Mouse (Mus musculus) intestine, embryonic 16.5 days (tissue): ENCODE measurements around the gene Bzw1. TPM values are rescaled to one million over a fixed set of nuclear protein-coding genes. Genes with fewer than 3 reads are reported as not detected.
"Not testable (repeated sequence)": the region's sequence is repeated elsewhere in the genome, so short reads cannot be mapped to it uniquely, and the experiment has no call there.

ENCODE experiments used
- ATAC-seq: fragments of 200-750 bp; cut with Nextera tagmentation; 2 replicates; pipeline ENCODE4 v1.8.0; 2017; ENCODE audit warnings: moderate TSS enrichment, moderate library complexity
- H3K27ac ChIP-seq: fragments of 300-500 bp; sonication (generic); 2 replicates; pipeline ENCODE4 v1.5.1; 2014; ENCODE audit warnings: mild to moderate bottlenecking, low read length
- H3K27me3 ChIP-seq: fragments of 300-500 bp; sonication (generic); replicated peaks from 2 replicates; pipeline ENCODE4 v1.6.1; 2014; ENCODE audit warnings: low read length, control low read depth, mixed read lengths; ENCODE audit not compliant: control insufficient read depth, insufficient read depth
- H3K36me3 ChIP-seq: fragments of 300-500 bp; sonication (generic); 2 replicates; pipeline ENCODE4 v1.6.1; 2014; ENCODE audit warnings: low read length, control low read depth; ENCODE audit not compliant: control insufficient read depth, insufficient read depth
- H3K4me1 ChIP-seq: fragments of 300-500 bp; sonication (generic); 2 replicates; pipeline ENCODE4 v1.6.1; 2014; ENCODE audit warnings: low read length, control low read depth, mixed read lengths; ENCODE audit not compliant: control insufficient read depth, insufficient read depth
- H3K4me2 ChIP-seq: fragments of 300-500 bp; sonication (generic); 2 replicates; pipeline ENCODE4 v1.6.1; 2014; ENCODE audit warnings: low read depth, low read length, control low read depth
- H3K4me3 ChIP-seq: fragments of 300-500 bp; sonication (generic); 2 replicates; pipeline ENCODE4 v1.5.1; 2014; ENCODE audit warnings: mild to moderate bottlenecking, low read length
- H3K9ac ChIP-seq: fragments of 300-500 bp; sonication (generic); 2 replicates; pipeline ENCODE4 v1.6.1; 2014; ENCODE audit warnings: low read depth, low read length
- H3K9me3 ChIP-seq: fragments of 300-500 bp; sonication (generic); 2 replicates; pipeline ENCODE4 v1.6.1; 2016; ENCODE audit warnings: low read length, control low read depth; ENCODE audit not compliant: control insufficient read depth
- WGBS: fragments of 180-500 bp; shearing (Covaris S2); extraction: QIAGEN DNeasy Blood & Tissue Kit; methylation state at CpG from one replicate; pipeline ENCODE4 v1.1.7; 2014; 5-methylcytosine and 5-hydroxymethylcytosine counted together
- polyA plus RNA-seq: library from polyadenylated mRNA; unstranded; fragments of >200 nt; fragmentation: Nextera tagmentation; extraction: Ambion mirVana; gene quantifications from 2 replicates; pipeline ENCODE4 v1.2.1, GENCODE M21; 2015

Bzw1 gene
- polyA plus RNA-seq, 1 experiment from 2014 or later, result 276 TPM

- Histone ChIP-seq H3K27me3 (no peaks in the 10 kb centered on the region), H3K4me3 (no peak overlapping the region), H3K4me1 (no peaks in the 10 kb centered on the region), H3K9me3 (peaks cover 6% of the 10 kb centered on the region; the same call in 1 of the 2 replicates), H3K36me3 (no peaks in the 10 kb centered on the region), H3K27ac (no peak overlapping the region), H3K9ac (no peak overlapping the region), H3K4me2 (no peak overlapping the region)
- ATAC-seq, result no peak
- WGBS, result 95% methylated on average over 3 of the region's 3 CpGs
Measured at GRCm38 (mm10) chr1:58365829-58366228, 26.9 kb upstream of the Bzw1 start.

- WGBS, result 81% methylated on average over 12 of the region's 12 CpGs
- H3K27me3 ChIP-seq, result no peaks in the 10 kb centered on the region
- H3K36me3 ChIP-seq, result no peaks in the 10 kb centered on the region
- H3K27ac ChIP-seq, result no peak overlapping the region
- no peak overlapping the region for H3K4me3 ChIP-seq
- H3K9ac ChIP-seq, result no peak overlapping the region
- H3K4me2 ChIP-seq, result no peak overlapping the region
- H3K4me1 ChIP-seq, result no peaks in the 10 kb centered on the region
- H3K9me3 ChIP-seq, result peaks cover 6% of the 10 kb centered on the region; the same call in 1 of the 2 replicates
- peak; percentile 80 for ATAC-seq
Measured at GRCm38 (mm10) chr1:58366737-58367471, 25.8 kb upstream of the Bzw1 start.

- no peaks in the 10 kb centered on the region for H3K27me3 ChIP-seq
- no peak for ATAC-seq
- 72% methylated on average over 2 of the region's 2 CpGs for whole genome bisulfite sequencing
- H3K4me1 ChIP-seq, result no peaks in the 10 kb centered on the region
- H3K4me3 ChIP-seq, result no peak overlapping the region
- no peak overlapping the region for H3K27ac ChIP-seq
- H3K36me3 ChIP-seq, result no peaks in the 10 kb centered on the region
- H3K9ac ChIP-seq, result no peak overlapping the region
- no peak overlapping the region for H3K4me2 ChIP-seq
- H3K9me3 ChIP-seq, result peaks cover 6% of the 10 kb centered on the region; the same call in 1 of the 2 replicates
Measured at GRCm38 (mm10) chr1:58369716-58370115, 23.0 kb upstream of the Bzw1 start.

DNA sequence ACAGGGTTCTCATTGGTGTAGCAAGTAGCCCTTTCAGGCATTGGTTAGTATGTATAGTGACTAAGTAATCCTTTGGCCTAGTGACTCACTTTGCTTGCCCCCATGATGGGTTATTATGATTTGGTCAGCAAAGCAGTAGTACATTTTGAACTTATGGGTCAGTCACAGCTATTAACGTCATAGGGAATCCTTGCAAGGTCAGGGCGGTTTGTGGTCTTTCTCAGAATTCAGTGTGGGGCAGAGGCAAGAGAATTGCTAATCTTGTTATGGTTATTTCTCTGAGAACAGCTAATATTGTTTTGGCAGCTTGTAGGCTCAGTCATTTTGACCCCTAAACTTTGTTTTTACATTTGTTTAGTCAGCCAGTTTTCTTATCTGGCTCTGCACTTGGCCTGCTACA lies 18.4 kb upstream of the Bzw1 start:
- not testable (repeated sequence) for ATAC-seq, H3K27ac ChIP-seq, H3K4me1 ChIP-seq, H3K9ac ChIP-seq, H3K4me3 ChIP-seq, H3K36me3 ChIP-seq, H3K9me3 ChIP-seq, H3K27me3 ChIP-seq, H3K4me2 ChIP-seq
- WGBS, result 80% methylated on average over 2 of the region's 2 CpGs

DNA sequence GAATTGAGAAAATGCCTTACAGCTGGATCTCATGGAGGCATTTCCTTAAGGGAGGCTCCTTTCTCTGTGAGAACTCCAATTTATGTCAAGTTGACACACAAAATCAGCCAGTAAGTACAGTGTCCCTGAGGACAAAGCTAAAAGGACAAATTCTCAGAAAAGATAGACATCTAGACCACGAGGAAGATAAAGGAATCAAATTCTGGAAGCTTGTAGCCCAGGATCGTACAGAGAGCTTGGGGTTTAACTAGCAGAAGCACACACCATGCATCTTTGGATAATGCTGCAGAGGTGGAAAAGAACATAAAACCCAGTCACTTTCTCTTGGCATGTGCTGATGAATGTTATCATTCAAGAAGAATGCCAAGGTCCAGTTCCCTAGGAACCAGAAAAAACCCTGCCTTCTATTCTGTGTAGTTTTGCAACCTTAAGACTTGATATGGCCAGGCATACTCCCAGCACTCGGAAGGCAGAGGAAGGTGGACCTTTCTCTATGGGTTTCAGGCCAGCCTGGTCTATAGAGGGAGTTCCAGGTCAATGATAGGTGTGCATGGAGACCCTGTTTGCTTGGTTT lies 17.0 kb upstream of the Bzw1 start:
- Histone ChIP-seq H3K9ac (no peak overlapping the region), H3K36me3 (no peaks in the 10 kb centered on the region), H3K27ac (no peak overlapping the region), H3K4me1 (no peaks in the 10 kb centered on the region), H3K4me3 (no peak overlapping the region), H3K27me3 (no peaks in the 10 kb centered on the region), H3K9me3 (no peaks in the 10 kb centered on the region), H3K4me2 (no peak overlapping the region)
- WGBS, result 82% methylated on average over 3 of the region's 3 CpGs
- no peak for ATAC-seq

GRCm38 (mm10) chr1:58382586-58383281 lies 10.0 kb upstream of the Bzw1 start:
- H3K4me2 ChIP-seq, result no peak overlapping the region
- H3K9me3 ChIP-seq, result no peaks in the 10 kb centered on the region
- H3K27ac ChIP-seq, result no peak overlapping the region
- 76% methylated on average over 5 of the region's 5 CpGs for WGBS
- no peaks in the 10 kb centered on the region for H3K27me3 ChIP-seq
- ATAC-seq, result no peak
- H3K4me1 ChIP-seq, result no peaks in the 10 kb centered on the region
- no peaks in the 10 kb centered on the region for H3K36me3 ChIP-seq
- no peak overlapping the region for H3K9ac ChIP-seq
- H3K4me3 ChIP-seq, result no peak overlapping the region

DNA sequence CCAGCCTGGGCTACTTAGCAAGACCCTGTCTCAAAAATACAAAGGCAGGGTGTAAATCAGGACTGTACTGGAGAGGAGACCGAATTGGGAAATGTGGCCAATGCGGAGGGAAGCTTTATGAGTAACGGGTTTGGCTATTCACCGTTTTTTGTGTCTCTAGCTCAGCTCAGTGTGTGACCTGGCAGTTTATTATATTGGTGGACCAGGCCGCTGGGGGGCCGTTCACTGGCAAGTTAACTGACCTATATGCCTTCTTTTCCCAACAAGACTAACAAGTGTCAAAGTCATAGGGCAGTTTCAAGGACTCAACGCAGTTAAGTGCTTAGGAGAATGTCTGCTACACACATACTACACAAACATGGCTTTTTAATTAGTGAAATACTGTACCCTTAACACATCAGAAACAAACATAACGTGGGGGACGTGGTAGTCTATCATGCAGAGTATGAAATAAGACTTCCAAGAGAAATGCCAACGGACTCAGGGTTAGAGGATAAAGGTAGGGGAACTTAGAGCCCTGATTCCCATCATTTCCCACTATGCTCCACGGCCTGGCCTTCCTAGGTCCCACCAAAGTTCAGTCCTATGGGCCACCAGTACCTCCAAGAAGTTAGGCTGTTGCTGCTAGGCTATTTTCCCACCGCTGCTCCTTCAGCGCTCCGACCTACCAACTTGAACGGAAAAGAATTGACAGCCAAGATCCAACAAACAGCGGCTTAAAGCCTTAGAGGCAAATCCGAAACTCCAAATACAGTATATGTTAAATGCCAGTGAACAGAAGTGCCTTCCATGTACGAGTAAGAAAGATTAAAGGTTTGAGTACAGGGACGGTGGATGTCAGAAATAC lies 1.1 kb upstream of the Bzw1 start:
- WGBS, result 42% methylated on average over 19 of the region's 19 CpGs
- Histone ChIP-seq H3K4me3 (peak overlapping the region; percentile 90), H3K27me3 (no peaks in the 10 kb centered on the region), H3K4me1 (peaks cover 5% of the 10 kb centered on the region; the same call in 1 of the 2 replicates), H3K36me3 (peaks cover 10% of the 10 kb centered on the region; the same call in 1 of the 2 replicates), H3K9ac (peak overlapping the region; percentile 98), H3K27ac (peak overlapping the region; percentile 99), H3K4me2 (peak overlapping the region; percentile 80), H3K9me3 (no peaks in the 10 kb centered on the region)
- no peak for ATAC-seq

DNA sequence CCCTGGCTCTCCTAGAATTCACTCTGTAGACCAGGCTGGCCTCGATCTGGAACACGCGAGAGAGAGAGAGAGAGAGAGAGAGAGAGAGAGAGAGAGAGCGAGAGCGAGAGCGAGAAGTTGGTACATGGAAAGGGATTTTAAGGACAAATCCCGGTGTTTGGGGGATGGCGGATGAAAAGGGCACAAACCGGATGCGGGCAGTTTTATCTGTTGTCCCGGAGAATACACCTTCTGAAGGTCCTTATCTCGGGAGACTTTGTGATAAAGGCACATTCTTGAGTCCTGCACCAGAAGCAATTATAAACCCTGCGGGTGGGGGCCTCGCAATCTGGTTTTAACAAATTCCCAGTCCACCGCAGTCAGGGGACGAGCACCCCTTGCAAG lies 438 bp upstream of the Bzw1 start:
- Histone ChIP-seq H3K9ac (peak overlapping the region; percentile 98), H3K4me3 (peak overlapping the region; percentile 90), H3K4me2 (peak overlapping the region; percentile 80), H3K9me3 (no peaks in the 10 kb centered on the region), H3K27ac (peak overlapping the region; percentile 99), H3K4me1 (peaks cover 5% of the 10 kb centered on the region; the same call in 1 of the 2 replicates), H3K36me3 (peaks cover 10% of the 10 kb centered on the region; the same call in 1 of the 2 replicates), H3K27me3 (no peaks in the 10 kb centered on the region)
- WGBS, result 1% methylated on average over 16 of the region's 16 CpGs
- ATAC-seq, result no peak; the same call in 1 of the 2 replicates
